Mouse (Mus musculus) spleen, adult 2 months (tissue): ENCODE measurements around the gene Vars.
"Not testable (repeated sequence)": the region's sequence is repeated elsewhere in the genome, so short reads cannot be mapped to it uniquely, and the experiment has no call there.

ENCODE experiments used
- CTCF ChIP-seq: fragments of 200-500 bp; IDR thresholded peaks from 2 replicates; pipeline ENCODE4 v1.5.1; 2011; ENCODE audit warnings: mild to moderate bottlenecking, inconsistent platforms; ENCODE audit not compliant: insufficient read depth, insufficient read length, insufficient replicate concordance; ENCODE audit errors: extremely low read depth
- POLR2A ChIP-seq: fragments of 200-500 bp; IDR thresholded peaks from 2 replicates; pipeline ENCODE4 v1.6.1; 2011; ENCODE audit warnings: low read depth, low read length, inconsistent platforms

DNA sequence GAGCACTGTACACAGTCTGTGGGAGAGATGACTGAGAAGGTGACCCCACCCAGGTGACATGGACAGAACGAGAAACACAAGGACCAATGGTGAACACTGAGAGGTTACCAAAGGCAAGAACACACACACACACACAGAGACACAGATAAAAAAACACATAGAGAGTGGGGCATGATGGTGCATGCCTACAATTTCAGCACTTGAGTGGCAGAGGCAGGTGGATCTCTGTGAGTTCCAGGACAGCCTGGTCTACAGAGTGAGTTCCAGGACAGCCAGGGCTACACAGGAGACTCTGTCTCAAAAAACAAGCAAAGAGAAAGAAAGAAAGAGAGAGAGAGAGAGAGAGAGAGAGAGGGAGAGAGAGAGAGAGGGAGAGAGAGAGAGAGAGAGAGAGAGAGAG lies 32.9 kb downstream of the Vars start:
- not testable (repeated sequence) for TF ChIP-seq CTCF, POLR2A
